Mouse (Mus musculus): Measurements from ENCODE around the gene Sh2b2.
"Not testable (repeated sequence)": the region's sequence is repeated elsewhere in the genome, so short reads cannot be mapped to it uniquely, and the experiment has no call there.

Gene Sh2b2

DNA sequence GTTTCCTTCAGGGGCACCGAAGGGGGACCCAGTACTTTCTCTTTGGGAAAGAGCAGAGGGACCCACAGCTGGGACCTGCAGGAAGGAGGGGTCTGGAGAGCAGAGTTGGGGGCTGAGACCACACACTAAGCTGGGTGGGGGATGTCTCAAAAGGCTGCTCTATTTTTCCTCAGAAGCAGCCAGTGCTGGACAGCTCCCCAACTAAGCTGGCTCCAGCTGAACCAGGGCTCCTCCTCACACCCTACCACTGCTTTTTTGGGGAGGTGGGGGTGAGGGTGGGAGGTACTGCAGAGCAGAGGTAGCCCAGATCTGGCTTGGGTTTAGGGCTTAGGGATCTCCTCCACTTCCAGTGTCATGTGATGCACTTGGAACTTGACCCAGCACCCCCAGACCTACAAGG, 6.0 kb downstream of the Sh2b2 start:
- no peak for DNase-seq (ENCODE audit: low read depth, low spot score)

DNA sequence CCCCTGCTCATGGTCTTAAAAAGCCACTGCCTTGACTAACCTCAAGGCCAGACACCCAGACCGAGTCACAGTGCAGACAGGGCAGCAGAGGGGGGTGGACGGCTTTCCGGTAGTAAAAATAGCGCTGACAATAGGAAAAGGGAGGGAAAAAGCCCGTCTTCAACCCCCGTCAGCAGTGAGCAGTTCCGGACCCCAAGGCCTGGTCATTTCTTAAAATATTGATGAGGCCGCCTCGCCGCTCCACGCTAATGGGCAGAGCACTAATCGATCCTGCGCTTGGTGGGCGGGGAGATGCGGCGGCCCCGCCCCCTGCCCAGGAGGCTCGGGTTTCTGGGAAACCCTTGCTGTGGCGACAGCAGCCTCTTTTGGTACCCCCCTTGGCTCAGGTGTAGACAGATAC, 8.7 kb downstream of the Sh2b2 start:
- DNase-seq (ENCODE audit: low read depth, low spot score): no peak

GRCm38 (mm10) chr5:136236611-136237010, 9.7 kb downstream of the Sh2b2 start:
- DNase-seq (ENCODE audit: low read depth, low spot score): no peak

- peak; percentile 81 for DNase-seq (ENCODE audit: low read depth, low spot score)
Observed at GRCm38 (mm10) chr5:136230348-136231035, 15.9 kb downstream of the Sh2b2 start.

DNA sequence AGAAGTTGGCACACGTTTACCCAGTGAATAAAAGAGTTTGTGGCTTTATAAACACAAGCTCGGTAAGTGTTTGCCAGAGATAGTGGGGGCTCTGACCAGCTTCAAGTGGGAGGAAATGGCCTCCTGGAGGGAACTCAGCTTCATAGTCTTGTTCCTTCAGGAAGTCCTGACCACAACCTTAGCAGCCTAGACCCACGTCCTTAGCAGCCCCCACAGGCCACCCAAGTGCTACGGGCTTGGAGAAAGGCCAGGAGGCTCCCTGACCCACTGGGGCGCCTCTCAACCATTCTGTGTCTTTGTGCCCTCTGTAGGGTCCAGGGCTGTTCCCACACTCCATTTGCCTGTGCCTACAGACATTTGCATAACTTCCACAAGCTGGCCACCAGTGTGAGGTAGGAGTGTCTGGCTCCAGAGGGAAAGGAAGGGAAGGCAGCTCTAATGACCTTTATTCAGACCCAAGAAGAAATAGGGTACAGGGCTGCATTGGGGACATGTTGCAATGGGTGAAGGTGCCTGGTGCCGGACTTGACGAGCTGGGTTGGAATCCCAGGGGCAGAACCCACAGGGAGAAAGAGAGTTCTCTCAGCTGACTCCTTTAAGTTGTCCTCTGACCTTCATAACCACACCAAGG, 20.0 kb downstream of the Sh2b2 start:
- DNase-seq (ENCODE audit: low read depth, low spot score): no peak

DNA sequence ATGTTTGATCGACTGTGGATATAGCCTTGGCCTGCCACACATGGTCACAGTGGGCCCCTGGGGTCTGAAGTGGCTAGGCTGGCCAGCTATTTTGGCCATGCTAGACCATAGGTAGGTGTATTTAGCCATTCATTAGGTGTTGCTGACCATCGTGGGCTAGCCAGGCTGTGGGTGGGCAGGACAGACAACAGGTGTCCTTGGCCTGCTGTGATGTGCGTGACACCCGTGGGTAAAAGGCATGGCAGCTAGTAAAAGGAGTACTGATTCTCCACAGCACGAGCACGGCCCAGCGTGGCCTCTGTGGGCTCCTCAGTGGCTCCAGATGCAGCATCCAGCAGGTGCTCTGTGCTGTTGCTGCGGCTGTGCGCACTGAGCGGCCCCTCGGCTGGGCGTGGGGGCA, 27.8 kb downstream of the Sh2b2 start:
- no peak for DNase-seq (ENCODE audit: low read depth, low spot score)

GRCm38 (mm10) chr5:136217932-136218381, 28.4 kb downstream of the Sh2b2 start:
- DNase-seq (ENCODE audit: low read depth, low spot score): no peak

DNA sequence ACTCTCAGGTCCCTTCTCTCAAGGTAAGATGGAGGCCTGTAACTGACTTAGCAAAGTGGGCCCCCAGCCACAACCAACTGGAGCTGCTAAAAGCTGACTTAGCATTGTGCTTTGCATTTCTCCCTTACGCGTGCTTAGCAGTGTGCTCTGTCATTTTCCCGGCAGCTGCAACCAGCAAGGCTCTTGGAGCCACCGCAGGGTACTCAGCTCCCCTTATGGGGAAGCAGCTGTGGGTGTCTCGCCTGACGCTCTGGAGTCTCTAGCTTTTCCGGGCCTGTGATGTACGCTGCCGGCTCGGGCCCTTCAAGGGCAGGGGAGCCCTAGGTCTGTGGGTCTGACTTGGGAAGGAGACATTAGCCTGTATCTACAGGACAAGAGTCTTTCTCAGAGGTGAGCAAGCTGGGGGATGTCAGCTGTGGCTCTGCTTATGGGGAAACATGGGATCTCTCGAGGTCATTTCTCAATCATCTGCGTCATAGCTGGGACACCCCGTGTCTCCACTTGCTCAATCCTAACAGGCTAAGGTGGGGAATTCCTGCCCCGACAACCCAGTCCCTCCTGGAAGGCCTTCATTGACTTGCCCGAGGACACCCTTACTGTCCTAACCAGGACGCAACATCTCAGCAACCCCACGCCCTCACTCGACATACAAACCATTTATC, 29.2 kb downstream of the Sh2b2 start:
- DNase-seq (ENCODE audit: low read depth, low spot score): no peak

GRCm38 (mm10) chr5:136215958-136216357, 30.4 kb downstream of the Sh2b2 start:
- DNase-seq (ENCODE audit: low read depth, low spot score): no peak

- no peak for DNase-seq (ENCODE audit: low read depth, low spot score)
Observed at GRCm38 (mm10) chr5:136215211-136215610, 31.1 kb downstream of the Sh2b2 start.

GRCm38 (mm10) chr5:136213716-136214115, 32.6 kb downstream of the Sh2b2 start:
- DNase-seq (ENCODE audit: low read depth, low spot score): no peak

DNA sequence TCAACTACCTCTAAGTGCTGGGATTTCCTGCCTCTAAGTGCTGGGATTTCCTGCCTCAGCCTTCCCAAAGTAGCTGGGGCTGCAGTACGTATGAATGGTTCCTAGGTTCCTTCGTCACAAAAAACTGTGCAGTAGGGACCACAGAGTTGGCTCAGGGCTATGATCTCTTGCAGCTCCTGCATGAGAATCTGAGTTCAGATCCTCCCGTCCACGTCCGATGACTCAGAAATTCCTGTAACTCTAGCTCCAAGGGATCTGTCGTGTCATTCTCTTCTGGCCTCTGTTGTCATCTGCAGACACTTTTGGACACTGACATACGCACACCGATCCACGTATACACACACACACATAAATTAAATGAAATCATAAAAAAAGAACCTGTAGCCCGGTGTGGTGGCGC, 33.6 kb downstream of the Sh2b2 start:
- no peak for DNase-seq (ENCODE audit: low read depth, low spot score)

GRCm38 (mm10) chr5:136211341-136212102, 34.8 kb downstream of the Sh2b2 start:
- DNase-seq (ENCODE audit: low read depth, low spot score): not testable (repeated sequence)

GRCm38 (mm10) chr5:136210549-136210948, 35.8 kb downstream of the Sh2b2 start:
- DNase-seq (ENCODE audit: low read depth, low spot score): no peak

DNA sequence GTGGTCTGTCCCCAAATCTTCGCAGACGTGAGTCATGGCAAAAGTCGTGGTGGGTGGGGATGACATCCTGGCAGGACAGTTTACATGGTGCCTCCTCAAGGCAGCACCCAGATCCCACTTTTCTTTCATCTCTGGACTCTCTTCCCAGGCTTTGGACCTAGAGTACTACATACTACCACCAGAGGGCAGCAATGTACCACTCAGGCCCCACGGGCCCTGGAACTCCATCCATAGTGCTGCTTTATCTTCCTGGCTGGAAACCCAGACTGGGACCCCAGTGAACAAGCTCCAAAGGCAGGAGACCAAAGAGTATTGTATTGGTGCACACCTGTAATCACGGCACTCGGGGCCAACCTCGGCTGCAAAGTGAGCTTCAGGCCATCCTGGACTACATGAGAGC, 44.5 kb downstream of the Sh2b2 start:
- DNase-seq (ENCODE audit: low read depth, low spot score): peak; percentile 57

GRCm38 (mm10) chr5:136199526-136199925, 46.8 kb downstream of the Sh2b2 start:
- no peak for DNase-seq (ENCODE audit: low read depth, low spot score)

DNA sequence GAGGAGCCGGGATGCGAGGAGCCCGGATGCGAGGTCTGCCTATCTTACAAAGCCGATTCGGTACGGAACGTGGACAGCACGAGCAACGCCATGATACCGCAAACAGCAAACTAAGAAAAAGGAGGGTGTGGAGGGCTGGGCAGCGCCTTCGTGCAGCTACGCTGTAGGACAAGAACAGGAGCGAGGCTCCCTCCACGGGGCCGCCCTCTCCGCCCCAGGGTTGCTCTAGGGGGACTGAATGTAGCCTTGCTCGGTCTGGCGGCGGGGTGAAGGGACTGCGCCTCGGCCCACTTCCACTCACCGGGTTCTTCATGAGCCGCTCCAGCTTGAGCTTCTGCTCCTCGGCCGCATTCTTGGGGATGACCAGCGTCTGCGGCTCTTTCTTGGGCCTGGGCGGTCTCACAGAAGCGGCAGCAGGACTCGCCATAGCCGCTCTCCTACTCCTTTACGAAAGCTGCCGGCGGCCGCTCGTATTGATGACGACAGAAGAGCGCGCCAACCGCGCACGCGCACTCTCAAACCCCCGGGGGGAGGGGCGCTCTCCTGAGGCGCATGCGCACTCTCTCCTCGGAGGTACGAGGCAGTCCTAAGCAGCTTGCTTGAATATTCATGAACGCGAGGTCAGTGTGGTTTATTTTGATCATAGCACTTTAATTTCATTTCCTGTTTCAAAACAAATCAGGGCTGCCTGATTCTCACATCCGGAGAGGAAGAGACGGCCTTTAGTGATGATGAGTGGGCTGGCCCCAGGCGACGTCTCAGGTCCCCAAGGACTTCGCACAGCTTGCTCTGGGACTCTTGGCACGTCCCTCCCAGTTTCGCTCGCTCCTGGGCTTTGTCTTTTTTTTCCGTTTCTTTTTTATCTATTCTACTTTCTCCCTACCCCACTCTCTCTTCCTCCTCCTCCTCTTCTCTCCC, 47.6 kb downstream of the Sh2b2 start, which contains the start of gene Prkrip1:
Prkrip1 (minus strand) TSS at position 490 of the 918 bp plus-strand sequence.
- peak; percentile 99 for DNase-seq (ENCODE audit: low read depth, low spot score)

- no peak for DNase-seq (ENCODE audit: low read depth, low spot score)
Observed at GRCm38 (mm10) chr5:136191870-136192269, 54.5 kb downstream of the Sh2b2 start.

DNA sequence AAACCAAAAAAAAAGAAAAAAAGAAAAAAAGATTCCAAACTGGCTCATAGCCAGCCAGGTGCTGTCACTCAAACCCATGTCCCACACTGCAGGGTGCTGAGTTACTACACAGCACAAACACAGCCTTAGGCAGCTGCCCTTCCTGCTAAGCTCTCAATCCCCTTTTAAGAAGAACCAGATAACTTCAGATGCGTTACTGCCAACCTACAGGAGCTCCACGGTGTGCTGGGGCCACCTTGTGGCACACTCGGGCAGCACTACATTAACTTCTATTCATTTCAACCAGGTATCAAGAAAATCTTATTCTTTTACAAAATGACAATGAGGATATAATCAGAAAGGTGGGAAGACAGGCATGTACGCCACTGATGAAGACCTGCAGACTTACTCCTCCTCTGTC, 59.6 kb downstream of the Sh2b2 start:
- DNase-seq (ENCODE audit: low read depth, low spot score): peak; percentile 52

DNA sequence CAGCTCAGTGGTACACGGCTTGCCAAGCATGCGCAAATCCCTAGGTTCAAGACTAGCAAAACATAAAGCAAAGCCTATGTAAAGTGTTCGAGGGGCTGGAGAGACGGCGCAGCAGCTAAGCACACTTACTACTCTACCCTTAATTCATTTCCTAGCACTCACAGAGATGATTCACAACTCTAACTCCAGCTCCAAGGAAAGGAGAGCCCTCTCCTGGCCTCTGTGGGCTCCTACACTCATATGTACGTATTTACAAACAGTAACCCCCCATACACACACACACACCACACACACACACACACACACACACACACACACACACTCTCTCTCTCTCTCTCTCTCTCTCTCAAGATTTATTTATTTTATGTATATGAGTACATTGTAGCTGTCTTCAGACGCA, 62.6 kb downstream of the Sh2b2 start:
- DNase-seq (ENCODE audit: low read depth, low spot score): no peak

- no peak for DNase-seq (ENCODE audit: low read depth, low spot score)
Observed at GRCm38 (mm10) chr5:136182830-136183229, 63.5 kb downstream of the Sh2b2 start.
